In genomic region chr16:76336932-76337331, GRCm38 (mm10) we compare ENCODE assay signal across 14 mouse cellular contexts. TPM values are rescaled to one million over a fixed set of nuclear protein-coding genes. Genes with fewer than 3 reads are reported as not detected.
DNase-seq lines count a peak whose midpoint lies in the region; ATAC-seq lines count a peak whose summit lies in the region.
"Had no signal": no experiment of that assay in that cellular context is flagged by ENCODE, and none has a peak within 500 bp of the region (broad histone marks: within the 10 kb centered on the region; RNA-seq: fewer than 3 reads in every experiment).

No protein-coding gene starts in this region.

- ATAC-seq in common myeloid progenitor, adult 5-6 weeks (replicated peaks; ENCODE audit: low read depth, poor library complexity, severe bottlenecking): peak; percentile 23
- ATAC-seq: forebrain, embryonic 15.5 days; intestine, postnatal 0 days; liver, postnatal 0 days had no signal

- DNase-seq in 416B (ENCODE audit: low read depth) (peak; percentile 39), A20 (ENCODE audit: low read depth, low spot score) (peak; percentile 91)
- DNase-seq in naive thymus-derived CD4-positive, alpha-beta T cell, adult 2 months (ENCODE audit: low read depth): peak; percentile 59
- DNase-seq in urinary bladder, adult 2 months (ENCODE audit: low spot score): no peak
- DNase-seq in spleen, postnatal 10 days (ENCODE audit: low spot score in 2 of 2): no peak
- DNase-seq in left cerebral cortex, adult 8-10 months (ENCODE audit: low spot score in 2 of 2): no peak
- DNase-seq: adrenal gland, adult 8-10 months; cerebellum, adult 9-10 months; heart, postnatal 10 days; liver, postnatal 0 days; lung, postnatal 10 days had no signal

RNA-seq across cellular contexts. Expression of gene Nrip1, which starts 36.7 kb away (rescaled TPM):
- 46.7 and 48.3 TPM in 2 replicates for total RNA-seq in common myeloid progenitor, adult 5-6 weeks (2017)
- 5.5 and 11.1 TPM in 2 replicates for polyA plus RNA-seq in urinary bladder, adult 2 months (2012; rRNA removed)
- total RNA-seq in left cerebral cortex, adult 8-10 months (2022): 10 to 100 TPM; 46.2 to 50.5 (median 48.1) TPM

Comparison
In these comparisons a context has a peak if more than half of its experiments do, and no peak if none do; other contexts are left out.
1. DNase-seq: peak in 416B (single experiment), A20 (single experiment) and naive thymus-derived CD4-positive, alpha-beta T cell, adult 2 months (single experiment); none in urinary bladder, adult 2 months (single experiment), spleen, postnatal 10 days (0 of 2) and left cerebral cortex, adult 8-10 months (0 of 2).